Mouse (Mus musculus) layer of hippocampus, postnatal 14 days (tissue): Measurements from ENCODE around the gene Rsbn1l. TPM values are rescaled to one million over a fixed set of nuclear protein-coding genes. Genes with fewer than 3 reads are reported as not detected.

Experiments
- total RNA-seq, 2 experiments: library from RNA; stranded (reverse); gene quantifications; 2 replicates each; pipeline ENCODE4 v1.2.3; 2021

Rsbn1l gene
- total RNA-seq, 2 experiments from 2014 or later: 13.9 to 15.5 TPM

Other genes starting within 250 kb of the Rsbn1l start
- gene Phtf2, start 74.3 kb downstream of the Rsbn1l start, total RNA-seq: 10 to 100 TPM; 15.6 to 16.6 TPM
- 10 to 100 TPM; 21.1 to 24.0 TPM for gene Tmem60, start 74.2 kb downstream of the Rsbn1l start, total RNA-seq
- gene Ptpn12, start 99.5 kb upstream of the Rsbn1l start, total RNA-seq: 10 to 100 TPM; 40.9 to 46.6 TPM
- gene Gsap, start 229.9 kb upstream of the Rsbn1l start, total RNA-seq: 1 to 10 TPM; 8.5 to 8.9 TPM